Mouse (Mus musculus): ENCODE measurements around the gene Ugt1a9.
"Not testable (repeated sequence)": the region's sequence is repeated elsewhere in the genome, so short reads cannot be mapped to it uniquely, and the experiment has no call there.

The Ugt1a9 gene

GRCm38 (mm10) chr1:88109027-88109557, 38.5 kb downstream of the Ugt1a9 start:
- DNase-seq, result not testable (repeated sequence)

- not testable (repeated sequence) for DNase-seq
These were observed 39.0 kb downstream of the Ugt1a9 start for GRCm38 (mm10) chr1:88109604-88110003.

DNA sequence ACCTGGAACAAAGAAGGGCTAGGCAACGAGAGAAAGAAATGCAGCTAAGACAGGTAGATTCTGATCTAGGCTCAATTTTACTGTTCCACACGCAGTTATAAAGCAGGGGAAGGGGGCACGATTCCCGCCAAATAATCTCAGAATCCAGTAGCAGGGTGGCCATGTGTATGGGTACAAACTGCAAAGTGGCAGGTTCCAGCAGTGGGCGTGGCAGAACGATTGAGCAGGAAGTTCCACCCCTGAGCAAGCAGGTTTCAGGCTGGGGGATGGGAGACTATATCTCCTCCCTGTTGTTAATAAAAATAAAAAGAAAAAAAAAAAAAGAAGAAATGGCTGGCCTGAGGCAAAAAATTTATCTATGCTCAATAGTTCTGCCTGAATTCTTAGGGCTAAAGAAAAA, 42.2 kb downstream of the Ugt1a9 start:
- not testable (repeated sequence) for DNase-seq

GRCm38 (mm10) chr1:88120550-88120949, 50.0 kb downstream of the Ugt1a9 start:
- not testable (repeated sequence) for DNase-seq

DNA sequence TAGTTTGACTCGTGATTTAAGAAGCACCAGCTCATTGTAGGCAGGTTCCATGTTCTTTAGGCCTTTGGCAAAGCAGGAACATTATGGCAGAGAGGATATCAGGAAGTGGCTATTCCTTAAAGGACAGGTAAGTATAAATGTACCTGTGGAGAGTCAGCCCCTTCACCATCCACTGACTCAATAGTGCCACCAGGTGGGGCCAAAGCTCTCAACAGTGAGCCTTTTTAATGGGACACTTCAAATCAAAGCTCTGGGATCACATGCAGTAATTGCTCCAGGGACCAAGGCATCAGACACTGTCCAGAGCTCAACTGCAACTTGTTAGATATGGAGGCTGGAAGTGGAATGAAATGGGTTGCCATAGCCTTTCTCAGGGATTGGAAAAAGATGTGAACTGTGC, 50.9 kb downstream of the Ugt1a9 start:
- DNase-seq, result not testable (repeated sequence)

DNA sequence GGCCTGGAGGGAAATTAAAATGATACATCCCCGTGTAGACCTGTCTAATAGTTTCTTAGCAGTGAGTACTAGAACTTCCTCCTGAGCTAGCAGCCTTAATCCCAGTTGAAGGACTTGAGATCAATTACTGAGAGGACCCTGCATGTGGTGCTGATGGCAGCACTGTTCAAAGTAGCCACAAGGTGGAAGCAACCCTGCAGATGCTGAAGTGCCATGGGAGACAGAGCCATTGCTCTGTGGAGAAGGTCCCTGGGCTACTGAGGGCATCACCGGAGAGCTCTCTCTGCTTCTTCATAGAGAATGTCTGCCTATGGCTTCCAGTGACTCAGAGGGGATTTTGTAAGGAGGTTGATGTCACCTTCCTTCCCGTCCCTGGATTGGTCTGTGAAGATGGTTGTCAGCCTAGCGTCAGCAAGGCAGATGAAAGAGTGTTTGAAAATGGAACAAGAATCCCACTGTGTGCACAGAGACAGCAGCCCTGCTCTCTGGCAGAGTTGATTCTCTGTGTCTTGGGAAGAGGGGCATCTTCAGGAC, 55.3 kb downstream of the Ugt1a9 start:
- DNase-seq, result not testable (repeated sequence)

GRCm38 (mm10) chr1:88129091-88129490, 58.5 kb downstream of the Ugt1a9 start:
- not testable (repeated sequence) for DNase-seq

DNA sequence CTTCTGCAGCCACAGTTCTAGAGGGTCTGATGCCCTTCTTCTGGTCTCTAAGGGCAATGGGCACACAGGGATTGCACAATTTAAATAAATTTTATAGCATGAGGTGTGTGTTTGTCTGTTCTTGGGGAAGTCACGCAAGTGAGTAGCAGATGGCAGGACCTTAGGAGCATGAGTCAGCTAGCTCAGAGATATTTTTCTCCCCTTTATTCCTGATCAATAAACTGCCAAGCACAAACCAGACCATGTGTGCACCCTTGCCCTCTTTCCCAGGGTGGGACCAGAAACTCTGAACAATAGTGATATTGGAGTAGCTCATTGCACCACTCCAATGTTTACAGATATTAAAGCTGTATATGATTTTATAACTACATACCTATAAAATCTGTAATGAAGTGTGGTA, 59.6 kb downstream of the Ugt1a9 start:
- DNase-seq, result not testable (repeated sequence)

- no peak for DNase-seq
These were observed 63.4 kb downstream of the Ugt1a9 start for GRCm38 (mm10) chr1:88133908-88134456.

DNA sequence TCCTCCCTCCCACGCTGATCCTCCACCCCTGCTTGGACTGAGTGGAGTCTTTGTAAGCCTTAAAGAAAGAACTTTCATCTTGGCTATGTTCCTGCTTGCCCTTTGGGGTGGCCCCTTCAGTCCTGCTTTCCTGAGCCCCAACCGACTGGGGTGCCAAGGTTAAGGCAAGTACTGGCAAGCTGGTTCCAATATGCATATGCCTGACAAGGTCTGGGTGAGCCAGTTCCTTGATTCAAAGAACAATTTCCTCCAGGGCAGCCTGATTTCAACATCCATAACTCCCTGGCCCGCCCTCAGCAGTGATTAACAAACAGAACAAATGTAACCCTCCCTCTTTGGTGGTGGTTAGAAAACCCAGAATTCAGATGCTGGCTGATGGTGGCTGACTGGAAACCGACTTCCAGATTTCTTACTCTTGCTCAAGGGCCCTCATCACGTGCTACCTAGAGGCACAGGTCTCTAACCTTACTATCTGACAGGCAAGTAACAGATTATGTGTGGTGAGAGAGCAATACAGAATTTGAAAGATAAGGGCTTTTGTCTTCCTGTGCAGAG, 63.9 kb downstream of the Ugt1a9 start, which contains the start of gene Ugt1a6a:
TSS of gene Ugt1a6a (plus strand) at position 353 of the 555 bp plus-strand sequence.
- DNase-seq, result not testable (repeated sequence)

DNA sequence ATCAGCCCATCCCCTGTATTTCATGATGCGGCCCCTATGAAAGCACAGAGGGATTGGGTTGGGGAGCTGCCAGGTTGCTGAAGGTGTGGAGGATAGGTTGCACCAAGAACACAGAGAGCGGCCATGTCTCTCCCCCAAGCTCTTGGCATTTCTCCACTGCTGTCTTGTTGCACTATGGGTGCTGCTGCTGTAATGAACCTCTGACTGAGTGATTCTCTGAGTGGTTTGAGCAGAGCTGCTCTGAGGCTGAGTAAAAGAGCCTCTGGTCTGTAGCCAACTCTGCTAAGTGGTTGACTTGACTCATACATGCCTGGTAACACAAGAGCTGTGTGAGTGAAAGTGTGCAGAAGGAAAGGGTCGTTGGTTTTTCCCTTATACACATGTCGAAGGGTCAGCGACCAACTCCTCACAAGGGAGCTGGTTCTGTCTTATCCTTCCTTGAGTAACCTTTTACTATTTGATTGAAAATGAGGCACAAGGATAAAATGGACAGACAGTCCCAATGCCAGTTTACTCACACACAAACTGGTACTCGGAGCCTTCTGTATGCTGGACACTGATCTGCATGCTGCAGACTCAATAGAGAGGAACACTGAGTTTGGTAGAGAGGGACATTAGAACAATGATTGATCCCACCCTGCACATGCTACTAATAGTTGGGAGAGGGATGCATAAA, 64.8 kb downstream of the Ugt1a9 start:
- not testable (repeated sequence) for DNase-seq

DNA sequence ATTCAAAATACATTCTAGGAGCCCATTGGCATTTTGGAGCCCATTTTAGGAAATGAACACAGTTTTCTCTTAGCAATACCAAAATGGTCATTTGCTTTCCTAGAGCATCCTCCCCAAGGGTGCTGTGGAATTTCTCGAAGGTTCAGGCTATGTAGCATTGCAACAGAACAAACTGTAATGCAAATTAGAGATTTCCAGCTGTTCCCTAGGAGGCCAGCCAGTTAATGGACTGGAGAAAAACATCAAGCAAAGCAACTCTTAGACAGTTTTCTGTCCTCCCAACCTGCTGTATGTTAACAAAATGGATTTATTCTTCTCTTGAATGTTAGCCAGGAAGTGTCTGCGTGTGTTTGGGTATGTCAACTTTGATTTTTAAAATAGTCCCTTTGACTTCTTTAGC, 66.0 kb downstream of the Ugt1a9 start:
- no peak for DNase-seq

GRCm38 (mm10) chr1:88137264-88137663, 66.7 kb downstream of the Ugt1a9 start:
- no peak for DNase-seq

GRCm38 (mm10) chr1:88138145-88138544, 67.5 kb downstream of the Ugt1a9 start:
- no peak for DNase-seq

GRCm38 (mm10) chr1:88140492-88140891, 69.9 kb downstream of the Ugt1a9 start:
- DNase-seq, result not testable (repeated sequence)

GRCm38 (mm10) chr1:88143966-88144675, 73.5 kb downstream of the Ugt1a9 start:
- peak; percentile 59 for DNase-seq

- DNase-seq, result not testable (repeated sequence)
These were observed 74.7 kb downstream of the Ugt1a9 start for GRCm38 (mm10) chr1:88145278-88145677.

DNA sequence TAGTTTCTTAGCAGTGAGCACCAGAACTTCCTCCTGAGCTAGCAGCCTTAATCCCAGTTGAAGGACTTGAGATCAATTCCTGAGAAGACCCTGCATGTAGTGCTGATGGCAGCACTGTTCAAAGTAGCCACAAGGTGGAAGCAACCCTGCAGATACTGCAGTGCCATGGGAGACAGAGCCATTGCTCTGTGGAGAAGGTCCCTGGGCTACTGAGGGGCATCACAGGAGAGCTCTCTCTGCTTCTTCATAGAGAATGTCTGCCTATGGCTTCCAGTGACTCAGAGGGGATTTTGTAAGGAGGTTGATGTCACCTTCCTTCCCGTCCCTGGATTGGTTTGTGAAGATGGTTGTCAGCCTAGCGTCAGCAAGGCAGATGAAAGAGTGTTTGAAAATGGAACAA, 79.5 kb downstream of the Ugt1a9 start:
- DNase-seq, result not testable (repeated sequence)

- DNase-seq, result no peak
These were observed 87.8 kb downstream of the Ugt1a9 start for GRCm38 (mm10) chr1:88158430-88158829.

- no peak for DNase-seq
These were observed 95.1 kb downstream of the Ugt1a9 start, which contains the start of gene Ugt1a5 for GRCm38 (mm10) chr1:88165711-88166110. TSS of gene Ugt1a5 (plus strand) at chr1:88166012.

GRCm38 (mm10) chr1:88172190-88172589, 101.6 kb downstream of the Ugt1a9 start:
- DNase-seq, result not testable (repeated sequence)

DNA sequence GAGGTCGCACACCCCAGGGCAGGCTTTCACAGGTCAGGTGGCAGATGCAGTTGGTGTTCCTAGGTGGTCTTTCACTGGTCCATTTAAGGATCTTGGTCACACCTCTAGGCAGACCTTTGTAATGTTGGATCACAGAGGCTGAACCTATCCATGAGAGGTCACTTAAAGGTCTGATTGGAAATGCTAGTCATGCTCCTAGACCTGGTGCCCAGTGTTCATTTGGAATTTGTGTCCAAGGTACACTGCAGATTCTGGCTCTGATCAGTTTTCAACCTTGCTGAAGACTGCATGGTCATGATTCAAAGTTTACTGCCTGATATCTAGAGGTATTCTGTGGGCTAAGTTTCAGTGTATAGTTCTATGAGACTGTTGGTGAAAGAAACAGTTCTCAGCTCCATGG, 109.1 kb downstream of the Ugt1a9 start:
- no peak for DNase-seq

Data from right cerebral cortex, postnatal 14 days (tissue).